Mouse (Mus musculus) embryonic facial prominence, embryonic 11.5 days (tissue): Measurements from ENCODE around the gene Rab8b. TPM values are rescaled to one million over a fixed set of nuclear protein-coding genes. Genes with fewer than 3 reads are reported as not detected.

ENCODE experiments used
- ATAC-seq: fragments of 200-750 bp; cut with Nextera tagmentation; replicated peaks from 2 replicates; pipeline ENCODE4 v1.8.0; 2017; ENCODE audit warnings: low read depth; ENCODE audit not compliant: insufficient number of reproducible peaks, low FRiP score, low TSS enrichment
- DNase-seq: peaks from one replicate; pipeline ENCODE4 v3.0.0-alpha.2; 2015; ENCODE audit warnings: low spot score
- H3K27ac ChIP-seq: fragments of 300-500 bp; sonication (generic); replicated peaks from 2 replicates; pipeline ENCODE4 v1.5.1; 2014; ENCODE audit warnings: mild to moderate bottlenecking, low read depth, low read length, control low read depth
- H3K27me3 ChIP-seq: fragments of 300-500 bp; sonication (generic); 2 replicates; pipeline ENCODE4 v1.6.1; 2014; ENCODE audit warnings: mild to moderate bottlenecking, low read length, moderate library complexity, mixed read lengths; ENCODE audit not compliant: control insufficient read depth, insufficient read depth
- H3K36me3 ChIP-seq: fragments of 300-500 bp; sonication (generic); replicated peaks from 2 replicates; pipeline ENCODE4 v1.6.1; 2014; ENCODE audit warnings: low read depth, mild to moderate bottlenecking, low read length, moderate library complexity, mixed read lengths; ENCODE audit not compliant: control insufficient read depth, insufficient read depth
- H3K4me1 ChIP-seq: fragments of 300-500 bp; sonication (generic); 2 replicates; pipeline ENCODE4 v1.6.1; 2014; ENCODE audit warnings: low read length, mixed read lengths; ENCODE audit not compliant: control insufficient read depth, insufficient read depth
- H3K4me2 ChIP-seq: fragments of 300-500 bp; sonication (generic); 2 replicates; pipeline ENCODE4 v1.6.1; 2014; ENCODE audit warnings: low read depth, mild to moderate bottlenecking, control low read depth, low read length, moderate library complexity
- H3K4me3 ChIP-seq: fragments of 300-500 bp; sonication (generic); 2 replicates; pipeline ENCODE4 v1.5.1; 2014; ENCODE audit warnings: low read depth, low read length, control low read depth
- H3K9ac ChIP-seq: fragments of 300-500 bp; sonication (generic); replicated peaks from 2 replicates; pipeline ENCODE4 v1.6.1; 2014; ENCODE audit warnings: mild to moderate bottlenecking, control low read depth, low read length
- H3K9me3 ChIP-seq: fragments of 300-500 bp; sonication (generic); replicated peaks from 2 replicates; pipeline ENCODE4 v1.6.1; 2016; ENCODE audit warnings: mild to moderate bottlenecking, low read length, inconsistent platforms, mixed read lengths; ENCODE audit not compliant: control insufficient read depth
- WGBS: fragments of 180-500 bp; shearing (Covaris S2); extraction: QIAGEN DNeasy Blood & Tissue Kit; methylation state at CpG from one replicate; pipeline ENCODE4 v1.1.7; 2014; 5-methylcytosine and 5-hydroxymethylcytosine counted together
- polyA plus RNA-seq: library from polyadenylated mRNA; unstranded; fragments of >200 nt; fragmentation: Nextera tagmentation; extraction: Ambion mirVana; gene quantifications from 2 replicates; pipeline ENCODE4 v1.2.1, GENCODE M21; 2014

Gene Rab8b
- 17.9 and 18.8 TPM in 2 replicates for polyA plus RNA-seq

GRCm38 (mm10) chr9:66919382-66919971 lies at the start of gene Rab8b:
TSS of gene Rab8b (minus strand) at chr9:66919687.
- peak; percentile 99 for DNase-seq
- under 1% methylated on average over 47 of the region's 49 CpGs for WGBS
- peak within 1 kb of the TSS; percentile 60 for H3K4me2 ChIP-seq
- H3K4me3 ChIP-seq, result peak within 1 kb of the TSS; percentile 85
- H3K4me1 ChIP-seq, result no peaks in the 10 kb centered on the region
- H3K27ac ChIP-seq, result peak within 1 kb of the TSS; percentile 73
- no peaks in the 10 kb centered on the region for H3K27me3 ChIP-seq
- ATAC-seq, result peak; percentile 97
- no peaks in the 10 kb centered on the region for H3K9me3 ChIP-seq
- H3K9ac ChIP-seq, result peak within 1 kb of the TSS; percentile 87
- H3K36me3 ChIP-seq, result no peaks in the 10 kb centered on the region

- Histone ChIP-seq H3K4me1 (no peaks in the 10 kb centered on the region), H3K9me3 (no peaks in the 10 kb centered on the region), H3K36me3 (no peaks in the 10 kb centered on the region), H3K27me3 (no peaks in the 10 kb centered on the region), H3K9ac (no peak overlapping the region), H3K4me3 (no peak overlapping the region), H3K27ac (no peak overlapping the region), H3K4me2 (no peak overlapping the region)
- no peak for DNase-seq
- ATAC-seq, result no peak
- WGBS, result 90% methylated on average over 8 of the region's 8 CpGs
Measured at GRCm38 (mm10) chr9:66967492-66967891, 48.0 kb upstream of the Rab8b start.

- Histone ChIP-seq H3K4me2 (no peak overlapping the region), H3K36me3 (no peaks in the 10 kb centered on the region), H3K27ac (no peak overlapping the region), H3K27me3 (no peaks in the 10 kb centered on the region), H3K9me3 (no peaks in the 10 kb centered on the region), H3K4me1 (no peaks in the 10 kb centered on the region), H3K4me3 (no peak overlapping the region), H3K9ac (no peak overlapping the region)
- 60% methylated on average over 3 of the region's 3 CpGs for WGBS
- no peak for DNase-seq
- no peak for ATAC-seq
Measured at GRCm38 (mm10) chr9:66961478-66961877, 42.0 kb upstream of the Rab8b start.

GRCm38 (mm10) chr9:66957451-66957850 lies 38.0 kb upstream of the Rab8b start:
- Histone ChIP-seq H3K9me3 (no peaks in the 10 kb centered on the region), H3K4me1 (no peaks in the 10 kb centered on the region), H3K9ac (no peak overlapping the region), H3K27ac (no peak overlapping the region), H3K4me3 (no peak overlapping the region), H3K36me3 (no peaks in the 10 kb centered on the region), H3K27me3 (no peaks in the 10 kb centered on the region), H3K4me2 (no peak overlapping the region)
- ATAC-seq, result no peak
- DNase-seq, result no peak
- 91% methylated on average over 3 of the region's 3 CpGs for WGBS

- Histone ChIP-seq H3K4me3 (no peak overlapping the region), H3K27ac (no peak overlapping the region), H3K4me2 (no peak overlapping the region), H3K27me3 (no peaks in the 10 kb centered on the region), H3K4me1 (no peaks in the 10 kb centered on the region), H3K9me3 (no peaks in the 10 kb centered on the region), H3K9ac (no peak overlapping the region), H3K36me3 (peaks cover 4% of the 10 kb centered on the region; the same call in 1 of the 2 replicates)
- 86% methylated on average over 2 of the region's 2 CpGs for WGBS
- DNase-seq (no peak), ATAC-seq (no peak)
Measured at GRCm38 (mm10) chr9:66952886-66953285, 33.4 kb upstream of the Rab8b start.

GRCm38 (mm10) chr9:66952321-66952720 lies 32.8 kb upstream of the Rab8b start:
- 78% methylated on average over 8 of the region's 8 CpGs for WGBS
- H3K27ac ChIP-seq, result no peak overlapping the region
- H3K9me3 ChIP-seq, result no peaks in the 10 kb centered on the region
- H3K4me3 ChIP-seq, result no peak overlapping the region
- no peak overlapping the region for H3K4me2 ChIP-seq
- H3K36me3 ChIP-seq, result peaks cover 4% of the 10 kb centered on the region; the same call in 1 of the 2 replicates
- ATAC-seq, result no peak
- H3K4me1 ChIP-seq, result no peaks in the 10 kb centered on the region
- no peak overlapping the region for H3K9ac ChIP-seq
- H3K27me3 ChIP-seq, result no peaks in the 10 kb centered on the region
- no peak for DNase-seq

- no peaks in the 10 kb centered on the region for H3K9me3 ChIP-seq
- no peak overlapping the region for H3K27ac ChIP-seq
- H3K4me2 ChIP-seq, result no peak overlapping the region
- peaks cover 4% of the 10 kb centered on the region; the same call in 1 of the 2 replicates for H3K36me3 ChIP-seq
- H3K27me3 ChIP-seq, result no peaks in the 10 kb centered on the region
- ATAC-seq (no peak), DNase-seq (no peak)
- no peak overlapping the region for H3K9ac ChIP-seq
- no peaks in the 10 kb centered on the region for H3K4me1 ChIP-seq
- WGBS, result 96% methylated on average over 2 of the region's 2 CpGs
- H3K4me3 ChIP-seq, result no peak overlapping the region
Measured at GRCm38 (mm10) chr9:66948536-66948935, 29.0 kb upstream of the Rab8b start.

- H3K27me3 ChIP-seq, result no peaks in the 10 kb centered on the region
- no peaks in the 10 kb centered on the region for H3K9me3 ChIP-seq
- peak within 1 kb of the TSS; percentile 93 for H3K4me3 ChIP-seq
- H3K27ac ChIP-seq, result peak within 1 kb of the TSS; percentile 63
- no peaks in the 10 kb centered on the region for H3K4me1 ChIP-seq
- peaks cover 4% of the 10 kb centered on the region; the same call in 1 of the 2 replicates for H3K36me3 ChIP-seq
- peak; percentile 96 for DNase-seq
- ATAC-seq, result peak; percentile 98
- H3K4me2 ChIP-seq, result peak within 1 kb of the TSS; percentile 83
- H3K9ac ChIP-seq, result peak within 1 kb of the TSS; percentile 90
- WGBS, result under 1% methylated on average over 77 of the region's 77 CpGs
Measured at GRCm38 (mm10) chr9:66945647-66946641, 26.5 kb upstream of the Rab8b start, which contains the start of gene Rps27l. TSS of gene Rps27l (plus strand) at chr9:66946086.
